Mouse (Mus musculus) midbrain, embryonic 11.5 days (tissue): ENCODE data around the gene Borcs7. TPM values are rescaled to one million over a fixed set of nuclear protein-coding genes. Genes with fewer than 3 reads are reported as not detected.

Source experiments
- ATAC-seq: fragments of 200-750 bp; cut with Nextera tagmentation; 2 replicates; pipeline ENCODE4 v1.8.0; 2017; ENCODE audit warnings: moderate TSS enrichment, moderate library complexity; ENCODE audit not compliant: low FRiP score
- DNase-seq: peaks from one replicate; pipeline ENCODE4 v3.0.0; 2015; ENCODE audit warnings: low spot score; ENCODE audit errors: missing footprints
- H3K27ac ChIP-seq: fragments of 300-500 bp; sonication (generic); 2 replicates; pipeline ENCODE4 v1.5.1; 2014; ENCODE audit warnings: low read depth, low read length
- H3K27me3 ChIP-seq: fragments of 300-500 bp; sonication (generic); 2 replicates; pipeline ENCODE4 v1.6.1; 2014; ENCODE audit warnings: mild to moderate bottlenecking, low read length, moderate library complexity, mixed read lengths; ENCODE audit not compliant: control insufficient read depth, insufficient read depth
- H3K36me3 ChIP-seq: fragments of 300-500 bp; sonication (generic); 2 replicates; pipeline ENCODE4 v1.6.1; 2014; ENCODE audit warnings: mild to moderate bottlenecking, low read length, moderate library complexity, mixed read lengths; ENCODE audit not compliant: control insufficient read depth, insufficient read depth
- H3K4me1 ChIP-seq: fragments of 300-500 bp; sonication (generic); 2 replicates; pipeline ENCODE4 v1.6.1; 2014; ENCODE audit warnings: low read length; ENCODE audit not compliant: control insufficient read depth, insufficient read depth
- H3K4me2 ChIP-seq: fragments of 300-500 bp; sonication (generic); 2 replicates; pipeline ENCODE4 v1.6.1; 2014; ENCODE audit warnings: mild to moderate bottlenecking, moderate library complexity
- H3K4me3 ChIP-seq: fragments of 300-500 bp; sonication (generic); 2 replicates; pipeline ENCODE4 v1.5.1; 2014; ENCODE audit warnings: low read depth, low read length
- H3K9ac ChIP-seq: fragments of 300-500 bp; sonication (generic); 2 replicates; pipeline ENCODE4 v1.6.1; 2014; ENCODE audit warnings: low read length
- H3K9me3 ChIP-seq: fragments of 300-500 bp; sonication (generic); 2 replicates; pipeline ENCODE4 v1.6.1; 2016; ENCODE audit warnings: low read length; ENCODE audit not compliant: control insufficient read depth
- WGBS: fragments of 180-500 bp; shearing (Covaris S2); extraction: QIAGEN DNeasy Blood & Tissue Kit; methylation state at CpG from one replicate; pipeline ENCODE4 v1.1.7; 2014; 5-methylcytosine and 5-hydroxymethylcytosine counted together
- polyA plus RNA-seq: library from polyadenylated mRNA; unstranded; fragments of >200 nt; fragmentation: Nextera tagmentation; extraction: Ambion mirVana; gene quantifications from 2 replicates; pipeline ENCODE4 v1.2.1, GENCODE M21; 2014

The Borcs7 gene
- 15.3 and 16.2 TPM in 2 replicates for polyA plus RNA-seq

- H3K4me1 ChIP-seq: no peaks in the 10 kb centered on the region
- ATAC-seq: peak; percentile 94
- H3K36me3 ChIP-seq: no peaks in the 10 kb centered on the region
- H3K4me2 ChIP-seq: peak within 1 kb of the TSS; percentile 51
- WGBS: 2% methylated on average over 44 of the region's 44 CpGs
- H3K9ac ChIP-seq: peak within 1 kb of the TSS; percentile 80
- peak; percentile 99 for DNase-seq
- H3K4me3 ChIP-seq: peak within 1 kb of the TSS; percentile 60
- no peaks in the 10 kb centered on the region for H3K9me3 ChIP-seq
- no peaks in the 10 kb centered on the region for H3K27me3 ChIP-seq
- H3K27ac ChIP-seq: no peak within 1 kb of the TSS
Measured at GRCm38 (mm10) chr19:46689460-46690372, at the start of gene Borcs7. Gene Borcs7 (plus strand): TSS chr19:46689906.

GRCm38 (mm10) chr19:46640780-46641179 is 48.9 kb upstream of the Borcs7 start:
- H3K4me1 ChIP-seq: peaks cover 24% of the 10 kb centered on the region
- WGBS: 90% methylated on average over 8 of the region's 8 CpGs

DNA sequence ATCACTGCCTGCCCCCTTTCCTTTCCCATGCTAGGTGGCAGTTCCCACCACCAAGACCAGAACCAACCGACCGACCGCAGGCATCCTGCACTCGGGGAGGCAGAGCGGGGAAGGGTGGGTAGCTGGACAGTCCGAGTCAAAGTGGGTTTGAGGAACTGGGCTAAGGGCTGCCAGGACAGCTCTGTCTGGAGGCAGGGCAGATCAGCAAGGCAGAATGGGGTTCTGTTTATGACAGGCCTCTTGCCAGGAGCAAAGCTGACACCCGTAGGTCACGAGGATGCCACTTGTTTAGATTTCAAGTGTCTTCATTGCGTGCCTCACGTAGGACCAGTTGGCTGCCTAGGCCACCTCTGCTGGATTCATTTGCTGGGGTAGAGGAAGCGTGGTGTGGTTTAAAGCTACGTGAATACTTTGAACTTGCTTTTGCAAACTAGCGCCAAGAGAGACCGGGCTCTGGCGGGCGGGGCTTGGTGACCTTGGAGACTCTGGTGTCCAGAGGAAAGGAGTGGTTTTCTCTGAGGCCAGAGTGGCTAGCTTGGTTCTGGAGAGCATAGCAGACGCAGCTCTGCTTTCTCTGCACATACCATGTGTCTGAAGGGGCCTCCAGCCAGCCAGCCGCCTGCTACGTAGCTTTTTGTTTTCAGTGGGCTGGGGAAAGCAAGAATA is 48.2 kb upstream of the Borcs7 start:
- no peaks in the 10 kb centered on the region for H3K9me3 ChIP-seq
- peaks cover 24% of the 10 kb centered on the region for H3K4me1 ChIP-seq
- no peaks in the 10 kb centered on the region for H3K27me3 ChIP-seq
- no peak overlapping the region; the same call in 1 of the 2 replicates for H3K9ac ChIP-seq
- 72% methylated on average over 19 of the region's 19 CpGs for WGBS
- no peak for DNase-seq
- no peak overlapping the region for H3K4me2 ChIP-seq
- ATAC-seq: no peak
- no peak overlapping the region for H3K4me3 ChIP-seq
- no peak overlapping the region for H3K27ac ChIP-seq
- no peaks in the 10 kb centered on the region for H3K36me3 ChIP-seq

More at GRCm38 (mm10) chr19:46640780-46641179, 48.9 kb upstream of the Borcs7 start:
- no peak overlapping the region; the same call in 1 of the 2 replicates for H3K9ac ChIP-seq
- H3K9me3 ChIP-seq: no peaks in the 10 kb centered on the region
- H3K27ac ChIP-seq: no peak overlapping the region
- H3K36me3 ChIP-seq: no peaks in the 10 kb centered on the region
- H3K4me3 ChIP-seq: no peak overlapping the region
- H3K4me2 ChIP-seq: no peak overlapping the region
- DNase-seq: no peak
- no peak for ATAC-seq
- no peaks in the 10 kb centered on the region for H3K27me3 ChIP-seq

DNA sequence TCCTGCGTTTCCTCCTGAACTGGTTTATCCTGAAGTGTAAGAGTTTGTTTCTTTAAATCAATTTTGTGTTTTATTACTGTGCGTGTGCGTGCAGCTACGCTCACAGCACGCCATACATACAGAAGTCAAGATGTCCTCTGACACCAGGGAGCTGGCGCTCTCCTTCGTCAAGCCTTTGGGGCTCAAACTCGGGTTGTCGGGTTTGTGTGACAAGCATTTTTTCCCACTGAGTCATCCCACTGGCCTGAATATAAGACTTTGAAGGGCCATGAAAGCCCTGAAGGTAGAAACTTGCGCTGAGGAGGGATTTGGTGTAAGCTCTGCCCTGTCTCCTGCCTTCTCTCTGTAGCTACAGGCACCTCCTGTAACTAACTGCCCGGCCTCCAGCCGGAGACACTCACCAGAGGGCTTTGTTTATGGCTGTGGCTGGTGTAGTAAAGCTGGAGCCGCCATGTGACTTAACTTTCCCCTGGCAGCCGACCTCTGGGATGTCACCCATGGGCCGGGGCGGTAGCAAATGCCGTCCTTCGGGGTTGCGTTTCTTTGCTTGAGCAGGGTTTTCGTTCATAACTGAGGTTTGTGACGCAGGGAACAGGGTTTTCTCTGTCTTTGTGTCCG is 47.5 kb upstream of the Borcs7 start:
- H3K4me1 ChIP-seq: peaks cover 24% of the 10 kb centered on the region
- DNase-seq: peak; percentile 86
- H3K9ac ChIP-seq: no peak overlapping the region
- no peaks in the 10 kb centered on the region for H3K27me3 ChIP-seq
- no peak overlapping the region for H3K4me3 ChIP-seq
- no peaks in the 10 kb centered on the region for H3K36me3 ChIP-seq
- H3K27ac ChIP-seq: no peak overlapping the region
- ATAC-seq: no peak
- WGBS: 81% methylated on average over 22 of the region's 22 CpGs
- H3K9me3 ChIP-seq: no peaks in the 10 kb centered on the region
- no peak overlapping the region for H3K4me2 ChIP-seq

- Histone ChIP-seq H3K36me3 (no peaks in the 10 kb centered on the region), H3K4me2 (no peak overlapping the region), H3K9ac (no peak overlapping the region), H3K4me1 (peaks cover 24% of the 10 kb centered on the region), H3K4me3 (no peak overlapping the region), H3K27ac (no peak overlapping the region), H3K27me3 (no peaks in the 10 kb centered on the region), H3K9me3 (no peaks in the 10 kb centered on the region)
- ATAC-seq (no peak), DNase-seq (no peak)
- 88% methylated on average over 5 of the region's 5 CpGs for WGBS
Measured at GRCm38 (mm10) chr19:46643236-46643635, 46.5 kb upstream of the Borcs7 start.

DNA sequence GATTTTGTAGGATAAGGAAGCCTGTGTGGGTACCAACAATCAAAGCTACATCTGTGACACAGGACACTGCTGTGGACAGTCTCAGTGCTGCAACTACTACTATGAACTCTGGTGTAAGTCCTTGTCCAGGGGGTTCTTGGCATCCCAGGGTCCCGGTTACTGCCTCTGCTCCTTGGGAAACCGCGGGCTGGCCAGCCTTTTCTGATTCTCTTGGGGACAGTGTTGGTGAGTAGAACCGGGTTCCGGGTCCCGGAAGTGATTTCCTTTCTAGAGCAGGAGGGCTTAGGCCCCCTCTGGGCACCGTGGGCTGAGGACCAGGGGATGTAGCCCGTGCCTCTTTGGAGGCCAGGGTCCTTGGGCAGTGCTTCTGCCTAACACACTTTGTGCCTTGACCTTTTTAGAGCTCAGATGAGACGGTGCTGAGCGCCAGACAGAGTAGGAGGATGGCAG is 45.3 kb upstream of the Borcs7 start:
- no peak for DNase-seq
- no peaks in the 10 kb centered on the region for H3K9me3 ChIP-seq
- 71% methylated on average over 10 of the region's 10 CpGs for WGBS
- H3K36me3 ChIP-seq: no peaks in the 10 kb centered on the region
- no peak overlapping the region for H3K4me2 ChIP-seq
- no peak for ATAC-seq
- no peak overlapping the region; the same call in 1 of the 2 replicates for H3K9ac ChIP-seq
- 0 out of 2 replicates have a peak overlapping the region, but pooled peaks have one; percentile 25 for H3K27ac ChIP-seq
- no peaks in the 10 kb centered on the region for H3K27me3 ChIP-seq
- no peak overlapping the region for H3K4me3 ChIP-seq
- peaks cover 24% of the 10 kb centered on the region for H3K4me1 ChIP-seq

DNA sequence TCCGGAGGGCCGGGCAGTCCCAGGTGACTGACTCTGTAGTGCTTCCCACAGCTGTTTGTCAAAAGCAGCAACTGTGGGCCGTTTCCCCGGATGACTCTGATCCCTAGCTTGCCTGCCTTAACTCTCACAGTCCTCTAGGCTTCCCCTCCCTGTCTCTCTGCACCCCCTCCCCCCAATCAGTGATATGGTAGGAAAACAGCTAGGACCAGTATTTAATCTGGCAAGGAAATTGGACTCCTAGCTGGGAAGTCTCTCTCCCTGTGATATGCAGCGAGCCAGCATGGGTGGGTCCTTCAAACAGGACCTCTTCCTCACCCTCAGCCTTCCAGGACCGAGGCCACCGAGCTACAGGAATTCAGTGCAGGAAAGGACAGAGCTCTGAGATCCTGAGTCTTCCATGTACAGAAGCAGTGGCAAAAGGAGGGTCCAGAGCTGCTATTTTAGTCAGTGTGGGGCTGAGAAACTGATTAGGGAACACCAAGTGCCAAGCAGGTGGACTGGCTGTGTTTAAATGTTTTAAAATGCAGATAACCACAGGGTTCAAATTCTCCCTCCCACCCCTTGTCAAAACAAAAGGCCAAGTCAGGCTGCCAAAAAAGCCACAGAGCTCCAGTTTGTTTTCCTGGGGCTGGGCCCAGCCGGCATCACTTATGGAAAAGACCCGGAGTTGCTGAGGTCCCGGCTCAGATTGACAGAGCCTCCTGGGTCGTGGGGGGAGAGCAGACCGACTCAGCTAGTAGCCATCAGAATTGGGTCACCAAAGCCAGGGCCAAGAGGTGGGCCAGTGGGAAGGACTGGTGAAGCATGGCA is 44.7 kb upstream of the Borcs7 start:
- ATAC-seq (no peak), DNase-seq (peak; percentile 86)
- H3K9ac ChIP-seq: no peak overlapping the region
- H3K36me3 ChIP-seq: no peaks in the 10 kb centered on the region
- peak overlapping the region; percentile 25; the same call in 1 of the 2 replicates for H3K27ac ChIP-seq
- peaks cover 24% of the 10 kb centered on the region for H3K4me1 ChIP-seq
- H3K27me3 ChIP-seq: no peaks in the 10 kb centered on the region
- H3K4me2 ChIP-seq: no peak overlapping the region
- H3K9me3 ChIP-seq: no peaks in the 10 kb centered on the region
- H3K4me3 ChIP-seq: no peak overlapping the region
- WGBS: 31% methylated on average over 12 of the region's 12 CpGs

- ATAC-seq: no peak
- Histone ChIP-seq H3K9ac (no peak overlapping the region), H3K36me3 (no peaks in the 10 kb centered on the region), H3K9me3 (no peaks in the 10 kb centered on the region), H3K4me3 (no peak overlapping the region), H3K27me3 (no peaks in the 10 kb centered on the region), H3K27ac (no peak overlapping the region), H3K4me2 (no peak overlapping the region), H3K4me1 (peaks cover 24% of the 10 kb centered on the region)
- WGBS: 84% methylated on average over 12 of the region's 12 CpGs
- no peak for DNase-seq
Measured at GRCm38 (mm10) chr19:46646041-46646481, 43.6 kb upstream of the Borcs7 start.
